Mouse (Mus musculus): ENCODE data around the gene Chd1l.
A peak's percentile ranks its signal among the peaks of the same experiment; 100 is the strongest.

Gene Chd1l

DNA sequence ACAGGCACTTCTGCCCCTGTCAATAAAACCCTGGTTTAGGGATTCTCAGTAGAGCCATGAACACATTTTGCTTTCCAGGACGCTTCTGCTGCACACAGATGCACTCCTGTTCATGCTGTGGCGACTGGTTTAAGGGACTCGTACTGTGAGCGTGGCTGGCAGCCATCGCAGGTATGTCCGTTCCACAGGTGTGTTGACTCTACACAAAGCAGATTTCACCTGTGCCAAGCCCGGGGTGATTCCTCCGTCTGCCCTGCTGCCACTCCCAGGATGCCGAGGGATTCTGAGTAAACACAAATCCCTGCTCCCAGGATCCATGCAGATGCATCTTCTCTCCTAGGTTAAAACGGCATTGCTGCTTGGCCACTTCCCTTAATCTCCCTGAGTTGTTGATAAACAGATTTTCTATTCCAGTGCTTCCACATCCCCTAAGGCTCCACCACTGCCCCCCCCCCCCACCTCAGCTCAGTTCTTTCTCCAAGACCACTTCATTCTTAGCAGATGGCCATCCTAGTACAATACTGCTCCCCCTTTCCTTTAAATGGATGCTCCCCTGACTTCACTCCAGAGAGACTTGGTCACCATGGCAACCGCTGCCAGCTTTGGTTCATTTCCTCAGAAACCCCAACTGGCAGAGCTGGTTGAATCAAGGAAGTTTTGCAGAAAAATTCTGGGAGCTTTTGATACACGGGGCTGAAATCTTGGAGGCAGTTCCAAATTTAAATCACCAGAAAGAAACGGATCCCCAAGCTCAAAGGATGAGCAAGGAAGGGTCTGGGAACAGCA lies 87.9 kb downstream of the Chd1l start:
- DNase-seq, result peak; percentile 85

DNA sequence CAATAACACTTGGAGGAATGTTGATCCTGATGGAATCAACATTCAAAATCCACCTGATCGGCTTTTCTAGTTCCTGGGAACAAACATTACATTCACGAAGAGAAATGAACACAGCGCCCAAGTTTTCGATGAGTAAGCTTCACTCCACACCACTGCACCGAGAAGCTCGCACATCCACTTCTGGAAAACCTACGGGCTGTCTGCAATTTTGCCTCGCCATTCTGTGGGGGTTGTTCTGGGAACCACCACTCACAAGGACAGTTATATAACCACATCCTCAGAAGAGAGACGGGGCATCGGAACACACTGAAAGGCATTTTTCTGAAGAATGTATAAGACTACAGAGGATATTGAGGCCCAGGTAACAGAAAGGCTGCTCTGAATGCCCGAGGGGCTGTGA lies 90.1 kb downstream of the Chd1l start:
- no peak for DNase-seq

DNA sequence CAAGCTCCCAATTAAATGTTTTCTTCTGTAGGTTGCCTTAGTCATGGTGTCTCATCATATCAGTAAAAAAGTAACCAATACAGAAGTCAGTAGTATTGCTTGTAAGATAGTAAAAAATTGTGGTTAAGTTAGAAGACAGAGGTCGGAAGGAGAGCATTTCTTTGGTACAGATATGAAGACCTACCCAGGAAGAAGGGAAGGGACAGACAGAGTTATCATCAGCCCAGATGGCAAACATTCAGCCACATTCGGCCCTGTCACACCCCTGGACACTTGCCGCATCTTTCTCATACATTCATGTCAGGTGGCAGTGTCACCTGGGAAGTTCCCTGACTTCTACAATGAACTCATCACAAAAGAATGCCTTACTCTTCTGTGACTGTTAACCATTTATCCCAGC lies 97.7 kb downstream of the Chd1l start:
- no peak for DNase-seq

All from right cerebral cortex, postnatal 25 days (tissue).